Mouse (Mus musculus) limb, embryonic 15.5 days (tissue): ENCODE measurements at regions not wholly inside any gene's neighbourhood (a gene's known extent, or its start where the extent isn't known, plus 50 kb on each side); places are given as distances from the start of the nearest gene placed in this dataset.

Source experiments
- ATAC-seq: fragments of 200-750 bp; cut with Nextera tagmentation; 2 replicates; pipeline ENCODE4 v1.8.0; 2017; ENCODE audit warnings: low read depth, moderate TSS enrichment; ENCODE audit not compliant: insufficient number of reproducible peaks, low FRiP score, low TSS enrichment
- H3K27ac ChIP-seq: fragments of 300-500 bp; sonication (generic); 2 replicates; pipeline ENCODE4 v1.5.1; 2015; ENCODE audit warnings: moderate library complexity, mild to moderate bottlenecking, inconsistent platforms
- H3K27me3 ChIP-seq: fragments of 300-500 bp; sonication (generic); 2 replicates; pipeline ENCODE4 v1.6.1; 2015; ENCODE audit warnings: inconsistent platforms
- H3K36me3 ChIP-seq: fragments of 300-500 bp; sonication (generic); 2 replicates; pipeline ENCODE4 v1.6.1; 2015; ENCODE audit warnings: inconsistent platforms
- H3K4me1 ChIP-seq: fragments of 300-500 bp; sonication (generic); 2 replicates; pipeline ENCODE4 v1.6.1; 2015; ENCODE audit warnings: inconsistent platforms
- H3K4me2 ChIP-seq: fragments of 300-500 bp; sonication (generic); 2 replicates; pipeline ENCODE4 v1.6.1; 2015; ENCODE audit warnings: mild to moderate bottlenecking, inconsistent platforms
- H3K4me3 ChIP-seq: fragments of 300-500 bp; sonication (generic); 2 replicates; pipeline ENCODE4 v1.5.1; 2015; ENCODE audit warnings: mild to moderate bottlenecking, inconsistent platforms
- H3K9ac ChIP-seq: fragments of 300-500 bp; sonication (generic); 2 replicates; pipeline ENCODE4 v1.6.1; 2015; ENCODE audit warnings: inconsistent platforms
- H3K9me3 ChIP-seq: fragments of 300-500 bp; sonication (generic); 2 replicates; pipeline ENCODE4 v1.6.1; 2016; ENCODE audit warnings: inconsistent platforms
- WGBS: fragments of 180-500 bp; shearing (Covaris S2); methylation state at CpG from one replicate; pipeline ENCODE4 v1.1.7; 2015; 5-methylcytosine and 5-hydroxymethylcytosine counted together

DNA sequence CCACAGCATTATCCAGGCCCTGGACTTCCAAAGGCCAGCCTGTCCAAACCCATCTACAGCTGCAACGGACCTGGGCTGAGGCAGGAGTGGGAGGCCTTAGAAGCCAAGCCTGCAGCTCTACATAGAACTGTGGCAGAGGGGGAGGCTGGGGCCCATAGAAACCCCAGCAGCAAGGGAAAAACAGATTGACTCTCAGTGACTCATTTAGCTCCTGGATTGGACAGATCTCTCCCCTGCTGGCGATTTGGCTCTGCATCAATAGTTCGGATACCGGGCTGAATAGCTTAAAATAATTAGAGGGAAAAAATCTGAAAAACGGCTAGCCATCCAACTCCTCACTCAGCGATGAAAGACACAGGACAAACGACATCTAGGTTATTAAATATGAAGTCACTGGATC, 97.4 kb downstream of the Lmo4 start:
- Histone ChIP-seq H3K27me3 (no peaks in the 10 kb centered on the region), H3K4me2 (no peak overlapping the region), H3K4me3 (no peak overlapping the region), H3K9me3 (no peaks in the 10 kb centered on the region), H3K27ac (no peak overlapping the region), H3K4me1 (peaks cover 9% of the 10 kb centered on the region; the same call in 1 of the 2 replicates), H3K36me3 (no peaks in the 10 kb centered on the region), H3K9ac (no peak overlapping the region)
- WGBS: 37% methylated on average over 7 of the region's 7 CpGs
- no peak for ATAC-seq

DNA sequence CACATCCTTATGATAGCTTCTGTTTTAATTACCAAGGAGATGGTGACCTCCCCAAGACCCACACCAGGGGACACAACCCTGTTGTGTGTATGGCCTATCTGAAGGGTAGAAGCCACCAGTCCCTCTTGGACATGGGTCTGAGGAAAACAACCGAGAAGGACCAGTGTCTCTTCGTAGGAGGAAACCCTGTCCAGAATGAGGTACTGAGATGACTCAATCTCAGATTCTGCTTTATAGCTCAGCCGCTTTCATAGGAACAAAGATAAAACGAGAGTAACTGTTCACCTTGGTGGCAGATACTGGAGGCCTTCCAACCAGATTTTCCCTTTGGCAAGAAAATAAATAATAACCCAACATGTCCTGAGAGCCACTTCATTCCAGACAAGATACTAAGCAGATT, 100.7 kb downstream of the Lmo4 start:
- Histone ChIP-seq H3K27ac (no peak overlapping the region), H3K9me3 (no peaks in the 10 kb centered on the region), H3K36me3 (no peaks in the 10 kb centered on the region), H3K4me2 (no peak overlapping the region), H3K9ac (no peak overlapping the region), H3K4me3 (no peak overlapping the region), H3K4me1 (peaks cover 9% of the 10 kb centered on the region; the same call in 1 of the 2 replicates), H3K27me3 (no peaks in the 10 kb centered on the region)
- 75% methylated on average over 4 of the region's 4 CpGs for WGBS
- ATAC-seq: no peak

DNA sequence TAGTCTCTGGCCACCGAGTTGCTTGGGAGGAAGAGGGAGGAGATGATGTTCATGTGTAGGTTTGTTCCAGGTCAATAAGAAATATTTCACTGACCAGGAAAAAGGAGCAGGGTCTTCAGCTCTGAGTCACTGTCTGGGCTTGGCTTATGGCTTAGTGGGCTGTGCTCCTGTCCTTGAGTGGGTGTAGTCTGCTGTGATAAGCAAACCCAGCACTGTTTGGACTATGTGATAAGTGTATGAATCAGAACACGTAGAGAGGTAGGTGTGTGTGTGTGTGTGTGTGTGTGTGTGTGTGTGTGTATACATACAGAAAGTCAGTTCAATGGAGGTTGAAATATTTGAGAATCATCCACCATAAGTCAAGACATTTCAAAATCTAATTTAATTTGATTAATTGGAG, 105.6 kb downstream of the Lmo4 start:
- Histone ChIP-seq H3K4me1 (peaks cover 9% of the 10 kb centered on the region), H3K9ac (no peak overlapping the region), H3K9me3 (no peaks in the 10 kb centered on the region), H3K4me3 (no peak overlapping the region), H3K27me3 (peaks cover 2% of the 10 kb centered on the region; the same call in 1 of the 2 replicates), H3K36me3 (no peaks in the 10 kb centered on the region), H3K4me2 (no peak overlapping the region), H3K27ac (no peak overlapping the region)
- ATAC-seq: no peak
- 69% methylated on average over 2 of the region's 2 CpGs for WGBS

DNA sequence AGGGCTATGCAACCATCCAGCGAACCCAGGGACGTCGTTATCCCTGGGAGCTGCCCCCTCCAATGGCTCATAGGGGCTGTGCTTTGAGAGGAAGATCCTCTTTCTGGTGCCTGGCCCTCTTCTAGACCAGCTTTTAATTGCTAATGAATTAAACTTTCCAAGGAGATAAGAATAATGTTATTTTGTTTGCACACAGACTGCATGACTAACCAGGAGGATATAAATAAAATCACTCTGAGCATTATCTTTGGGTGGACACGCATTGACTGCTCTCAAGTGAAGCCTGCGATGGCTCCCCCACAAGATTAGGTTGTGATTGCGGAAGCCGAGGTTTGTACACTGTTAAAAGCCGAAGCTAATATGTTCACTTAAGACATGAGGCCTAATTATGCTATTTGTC, 106.3 kb downstream of the Lmo4 start:
- Histone ChIP-seq H3K4me2 (no peak overlapping the region), H3K27me3 (peaks cover 2% of the 10 kb centered on the region; the same call in 1 of the 2 replicates), H3K27ac (no peak overlapping the region), H3K4me1 (peaks cover 9% of the 10 kb centered on the region), H3K9ac (no peak overlapping the region), H3K36me3 (no peaks in the 10 kb centered on the region), H3K4me3 (no peak overlapping the region), H3K9me3 (no peaks in the 10 kb centered on the region)
- 65% methylated on average over 8 of the region's 8 CpGs for WGBS
- no peak for ATAC-seq

DNA sequence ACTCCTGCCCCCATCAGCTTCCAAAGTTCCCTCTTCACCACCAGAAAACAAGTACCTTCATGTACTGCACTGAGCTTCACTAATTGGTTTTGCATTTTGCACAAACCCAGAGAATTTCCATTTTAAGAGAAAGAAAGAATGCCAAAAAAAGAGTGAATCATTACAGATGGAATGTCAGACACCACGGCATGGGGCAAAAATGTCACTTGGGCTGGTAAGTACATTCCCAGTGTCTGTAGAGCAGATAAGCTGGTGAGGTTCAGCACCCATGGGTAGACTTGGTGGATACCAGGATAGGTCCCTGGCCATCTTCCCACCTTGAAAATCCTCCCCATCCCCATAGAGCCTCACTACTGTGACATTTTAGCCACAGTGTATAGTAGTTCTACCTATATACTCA, 113.8 kb downstream of the Lmo4 start:
- Histone ChIP-seq H3K9ac (no peak overlapping the region), H3K4me2 (no peak overlapping the region), H3K36me3 (no peaks in the 10 kb centered on the region), H3K27me3 (0 out of 2 replicates have a peak, but pooled peaks cover 3% of the 10 kb centered on the region), H3K27ac (no peak overlapping the region), H3K4me1 (no peaks in the 10 kb centered on the region), H3K4me3 (no peak overlapping the region), H3K9me3 (no peaks in the 10 kb centered on the region)
- no peak for ATAC-seq
- 63% methylated on average over 1 of the region's 1 CpGs for WGBS

DNA sequence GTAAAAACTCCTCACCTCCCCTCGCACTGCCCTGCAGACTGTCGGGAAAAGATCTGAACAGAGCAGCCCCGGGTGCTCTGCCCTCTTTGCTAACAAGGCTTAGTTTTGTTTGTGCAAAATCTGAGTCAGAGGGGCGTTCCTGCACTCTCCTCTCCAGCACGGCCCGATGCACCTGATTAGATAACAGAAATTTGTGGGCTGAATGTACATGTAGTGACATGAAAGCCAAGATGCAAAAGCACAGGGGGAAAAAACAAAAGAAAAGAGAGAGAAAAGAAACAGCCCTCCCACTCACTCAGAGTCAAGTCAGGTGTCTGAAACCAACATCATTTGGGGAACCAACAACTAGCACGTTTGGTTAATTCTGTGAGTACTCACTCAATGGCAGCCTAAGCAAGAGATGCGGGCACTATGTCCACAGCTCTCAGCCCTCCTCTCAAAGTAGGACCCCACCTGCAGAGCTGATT, 115.2 kb downstream of the Lmo4 start:
- ATAC-seq: no peak

DNA sequence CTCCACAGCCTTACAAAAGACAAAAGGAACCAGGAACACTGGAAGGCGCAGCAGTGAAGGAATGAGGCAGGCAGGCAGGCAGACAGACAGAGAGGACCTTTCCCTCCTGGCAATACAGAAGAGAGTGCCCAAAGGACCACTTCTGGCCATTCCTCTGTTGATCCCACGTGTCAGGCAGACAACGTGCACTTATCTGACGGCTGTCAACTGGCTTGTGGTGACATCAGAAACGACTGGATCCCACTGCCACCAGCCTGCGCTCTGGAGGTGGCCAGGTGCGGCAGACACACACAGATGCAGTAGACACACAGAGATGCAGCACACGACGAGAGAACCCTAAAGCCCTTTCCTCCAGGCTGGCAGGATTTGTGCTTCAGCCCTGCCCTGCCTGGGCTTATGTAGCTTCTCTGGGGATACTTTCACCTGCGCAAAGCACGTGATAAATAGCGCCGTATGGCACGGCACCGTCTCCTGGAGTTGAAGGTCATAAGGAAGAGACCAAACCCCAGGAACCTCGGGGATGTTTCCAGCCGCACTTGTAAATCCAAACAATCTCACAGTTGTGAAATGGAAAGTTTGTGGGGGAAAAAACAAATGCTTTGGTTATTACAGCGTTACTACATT, 116.6 kb downstream of the Lmo4 start:
- Histone ChIP-seq H3K36me3 (no peaks in the 10 kb centered on the region), H3K9ac (no peak overlapping the region), H3K4me2 (no peak overlapping the region), H3K9me3 (no peaks in the 10 kb centered on the region), H3K4me3 (no peak overlapping the region), H3K27me3 (0 out of 2 replicates have a peak, but pooled peaks cover 3% of the 10 kb centered on the region), H3K4me1 (no peaks in the 10 kb centered on the region), H3K27ac (no peak overlapping the region)
- ATAC-seq: no peak
- 51% methylated on average over 18 of the region's 18 CpGs for WGBS

More for the DNA sequence above, 115.2 kb downstream of the Lmo4 start:
- H3K4me2 ChIP-seq: no peak overlapping the region
- H3K9ac ChIP-seq: no peak overlapping the region
- no peak overlapping the region for H3K4me3 ChIP-seq
- H3K27ac ChIP-seq: no peak overlapping the region
- 63% methylated on average over 8 of the region's 8 CpGs for WGBS
- H3K9me3 ChIP-seq: no peaks in the 10 kb centered on the region
- H3K36me3 ChIP-seq: no peaks in the 10 kb centered on the region
- no peaks in the 10 kb centered on the region for H3K4me1 ChIP-seq
- H3K27me3 ChIP-seq: 0 out of 2 replicates have a peak, but pooled peaks cover 3% of the 10 kb centered on the region

DNA sequence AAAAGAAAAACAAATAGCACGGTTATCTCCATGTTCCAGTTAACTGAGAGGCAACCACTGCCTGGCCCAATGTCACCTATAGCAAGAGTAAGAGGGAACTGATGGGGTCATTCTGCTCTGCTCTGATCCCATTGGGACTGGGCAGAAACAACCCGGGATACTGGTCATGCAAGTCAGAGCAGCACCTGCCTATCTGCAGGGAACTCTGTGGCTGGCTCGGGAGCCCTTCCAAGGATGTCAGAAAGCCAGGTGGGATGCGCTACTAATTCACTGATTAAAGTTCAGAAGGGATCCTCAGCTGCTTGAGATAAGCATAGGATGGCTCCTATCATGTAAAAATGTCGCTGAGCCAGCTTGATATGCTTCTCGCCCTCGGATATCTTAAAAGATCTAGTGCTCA, 117.2 kb downstream of the Lmo4 start:
- H3K27ac ChIP-seq: no peak overlapping the region
- no peaks in the 10 kb centered on the region for H3K9me3 ChIP-seq
- H3K9ac ChIP-seq: no peak overlapping the region
- no peaks in the 10 kb centered on the region for H3K4me1 ChIP-seq
- WGBS: 68% methylated on average over 7 of the region's 7 CpGs
- no peak overlapping the region for H3K4me2 ChIP-seq
- 0 out of 2 replicates have a peak, but pooled peaks cover 3% of the 10 kb centered on the region for H3K27me3 ChIP-seq
- H3K4me3 ChIP-seq: no peak overlapping the region
- ATAC-seq: no peak
- H3K36me3 ChIP-seq: no peaks in the 10 kb centered on the region

DNA sequence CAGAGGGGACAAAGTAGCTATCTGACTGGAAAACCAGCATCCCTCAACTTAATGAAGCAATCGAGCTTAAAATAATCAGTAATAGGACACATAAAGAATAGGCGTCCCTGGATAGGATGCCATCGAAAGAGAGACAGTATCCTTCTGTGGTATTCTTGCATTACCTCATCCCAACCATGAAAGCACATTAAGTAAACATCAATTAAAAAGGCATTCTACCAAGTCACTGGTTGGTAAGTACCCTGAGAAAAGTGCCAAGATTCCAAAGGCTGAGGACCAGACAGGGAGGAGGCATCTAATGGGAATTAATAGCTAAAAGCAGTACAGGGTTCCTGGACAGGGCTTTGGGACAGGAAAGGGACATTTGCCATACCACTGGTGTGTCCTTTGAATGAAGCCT, 118.8 kb downstream of the Lmo4 start:
- no peak overlapping the region for H3K4me2 ChIP-seq
- no peak overlapping the region for H3K9ac ChIP-seq
- H3K36me3 ChIP-seq: no peaks in the 10 kb centered on the region
- 0 out of 2 replicates have a peak, but pooled peaks cover 3% of the 10 kb centered on the region for H3K27me3 ChIP-seq
- H3K9me3 ChIP-seq: no peaks in the 10 kb centered on the region
- H3K4me1 ChIP-seq: no peaks in the 10 kb centered on the region
- H3K27ac ChIP-seq: no peak overlapping the region
- WGBS: 83% methylated on average over 3 of the region's 3 CpGs
- no peak for ATAC-seq
- no peak overlapping the region for H3K4me3 ChIP-seq

DNA sequence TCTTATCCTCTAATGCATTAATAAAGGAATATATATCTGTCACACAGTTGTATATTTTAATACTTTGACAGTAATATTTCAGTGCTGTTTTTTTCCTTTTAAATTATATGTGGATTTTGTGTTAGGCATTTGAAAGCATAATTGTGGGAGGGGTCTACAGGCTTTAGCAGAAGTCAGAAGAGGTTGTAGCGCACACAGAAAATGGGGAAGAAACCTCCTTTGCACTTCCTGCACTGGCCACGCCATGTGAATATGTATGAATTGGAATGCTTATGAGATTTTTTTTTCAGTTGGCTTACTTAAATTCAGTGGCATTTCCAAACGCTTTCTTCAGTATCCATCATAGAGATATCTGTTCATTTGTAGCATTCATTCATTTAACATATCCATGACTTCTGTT, 125.1 kb downstream of the Lmo4 start:
- 91% methylated on average over 3 of the region's 3 CpGs for WGBS
- H3K4me1 ChIP-seq: no peaks in the 10 kb centered on the region
- H3K4me3 ChIP-seq: no peak overlapping the region
- no peak for ATAC-seq
- H3K9ac ChIP-seq: no peak overlapping the region
- H3K36me3 ChIP-seq: no peaks in the 10 kb centered on the region
- no peaks in the 10 kb centered on the region for H3K27me3 ChIP-seq
- no peaks in the 10 kb centered on the region for H3K9me3 ChIP-seq
- H3K4me2 ChIP-seq: no peak overlapping the region
- no peak overlapping the region for H3K27ac ChIP-seq

DNA sequence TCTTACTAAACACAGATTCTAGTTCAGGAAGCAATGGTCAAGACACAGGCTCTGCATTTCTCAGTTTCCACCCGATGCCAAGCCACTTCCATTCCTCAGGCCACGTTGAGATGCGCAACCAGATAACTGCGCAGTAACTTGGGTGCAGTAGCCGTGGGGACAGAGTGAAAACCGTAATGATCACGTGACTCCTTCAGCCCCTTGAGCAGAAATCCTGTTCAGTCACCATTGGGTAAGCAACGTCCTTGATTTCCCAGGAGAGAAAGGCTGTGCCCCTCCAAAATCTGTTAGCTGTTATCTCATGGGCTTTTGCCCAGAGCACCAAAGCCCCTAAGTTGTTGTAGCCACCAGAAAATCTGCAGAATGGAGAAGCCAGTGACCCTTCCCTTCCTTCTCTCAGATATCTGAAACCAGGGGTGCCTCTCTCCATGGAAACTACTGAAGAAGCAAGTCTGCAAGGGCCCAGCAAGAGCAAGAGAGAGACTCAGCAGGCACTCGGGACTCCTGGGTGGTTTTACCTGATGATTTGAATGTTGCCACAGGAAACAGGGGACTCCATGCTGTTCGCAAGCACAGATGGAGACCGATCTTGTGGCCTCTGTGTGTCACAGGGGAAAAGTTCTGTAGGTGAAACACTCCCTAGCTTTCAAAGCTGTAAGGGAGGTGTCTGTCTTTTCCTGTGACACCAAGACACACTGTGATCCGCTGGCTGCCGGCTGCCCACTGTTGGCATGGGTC, 126.7 kb downstream of the Lmo4 start:
- no peak overlapping the region for H3K4me2 ChIP-seq
- H3K4me1 ChIP-seq: no peaks in the 10 kb centered on the region
- H3K9me3 ChIP-seq: no peaks in the 10 kb centered on the region
- H3K4me3 ChIP-seq: no peak overlapping the region
- WGBS: 81% methylated on average over 13 of the region's 13 CpGs
- H3K36me3 ChIP-seq: no peaks in the 10 kb centered on the region
- no peak overlapping the region for H3K9ac ChIP-seq
- no peak for ATAC-seq
- no peaks in the 10 kb centered on the region for H3K27me3 ChIP-seq
- no peak overlapping the region for H3K27ac ChIP-seq

DNA sequence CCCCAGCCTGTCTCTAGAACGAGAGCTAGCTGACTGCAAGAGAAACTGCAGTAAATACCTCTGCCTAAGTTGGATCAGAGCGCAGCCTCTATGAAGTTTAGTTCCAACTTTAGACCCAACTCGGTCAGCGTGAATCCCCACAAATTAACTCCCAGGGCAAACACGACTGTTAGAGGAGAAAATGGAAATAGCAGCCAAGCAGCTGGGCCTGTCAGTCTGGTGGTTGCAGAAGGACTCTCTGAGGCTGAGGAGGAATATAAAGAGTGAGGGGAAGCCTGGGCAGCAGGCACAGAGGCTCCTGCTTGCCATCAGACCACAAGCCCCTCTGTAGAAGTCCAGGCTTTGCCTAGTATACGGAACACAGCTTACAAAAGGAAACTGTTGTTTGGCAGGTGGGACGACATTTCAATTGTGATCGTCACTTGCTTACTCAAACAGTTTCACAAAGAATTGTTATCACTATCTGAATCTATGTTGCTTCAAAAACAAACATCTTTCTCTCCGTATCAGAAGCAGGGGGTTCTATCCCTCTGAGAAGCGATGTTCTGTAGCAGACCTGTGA, 135.0 kb downstream of the Lmo4 start:
- no peaks in the 10 kb centered on the region for H3K9me3 ChIP-seq
- 58% methylated on average over 10 of the region's 10 CpGs for WGBS
- ATAC-seq: no peak
- no peak overlapping the region for H3K9ac ChIP-seq
- H3K4me3 ChIP-seq: no peak overlapping the region
- no peaks in the 10 kb centered on the region for H3K36me3 ChIP-seq
- no peaks in the 10 kb centered on the region for H3K27me3 ChIP-seq
- H3K4me1 ChIP-seq: no peaks in the 10 kb centered on the region; the same call in 1 of the 2 replicates
- H3K27ac ChIP-seq: peak overlapping the region; percentile 27; the same call in 1 of the 2 replicates
- no peak overlapping the region for H3K4me2 ChIP-seq
